Mouse (Mus musculus): ENCODE results near the gene C1d. TPM values are rescaled to one million over a fixed set of nuclear protein-coding genes. Genes with fewer than 3 reads are reported as not detected.
A peak's percentile ranks its signal among the peaks of the same experiment; 100 is the strongest.
"Not testable (repeated sequence)": the region's sequence is repeated elsewhere in the genome, so short reads cannot be mapped to it uniquely, and the experiment has no call there.

Gene C1d
- polyA plus RNA-seq, 1 experiment, result 39.7 TPM

DNA sequence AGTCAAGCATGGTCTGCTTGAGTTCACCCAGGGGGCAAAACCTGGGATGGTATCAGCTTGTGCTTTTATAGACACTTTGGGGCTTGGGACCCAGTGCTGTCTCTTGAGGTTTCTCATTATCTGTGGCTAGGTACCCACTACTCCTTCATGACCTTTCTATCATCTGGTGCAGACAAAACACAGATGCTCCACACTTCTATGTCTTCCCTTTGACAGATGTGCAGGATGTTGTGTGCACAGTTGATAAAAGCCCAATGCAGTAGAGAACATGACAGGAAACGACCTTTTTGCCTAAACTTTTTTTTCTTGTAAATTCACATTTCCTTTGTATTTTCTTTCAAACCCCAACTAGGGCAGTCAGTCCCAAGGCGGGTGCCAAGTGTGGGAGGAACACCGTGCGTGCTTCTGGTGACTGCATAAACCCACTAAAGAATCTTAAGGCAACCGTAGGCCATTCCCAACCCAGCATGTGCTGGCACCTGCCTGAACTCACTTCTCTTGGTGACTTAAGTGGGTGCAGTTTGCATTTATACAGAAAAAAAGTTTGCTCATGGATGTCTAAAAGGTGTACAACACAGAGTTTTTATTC lies 20.8 kb upstream of the C1d start:
- Histone ChIP-seq H3K4me1 (ENCODE audit: control insufficient read depth, insufficient read depth, low read length) (no peaks in the 10 kb centered on the region), H3K36me3 (ENCODE audit: control insufficient read depth, insufficient read depth, low read length) (no peaks in the 10 kb centered on the region; the same call in none of the 2 replicates), H3K27me3 (replicated peaks; ENCODE audit: control insufficient read depth, insufficient read depth, low read length) (no peaks in the 10 kb centered on the region), H3K27ac (ENCODE audit: insufficient read depth, low read depth, low read length) (no peak overlapping the region), H3K4me3 (ENCODE audit: insufficient read depth, low read depth, low read length) (no peak overlapping the region)
- 69% methylated on average over 5 of the region's 5 CpGs for WGBS
- no peak for TF ChIP-seq POLR2A (IDR thresholded peaks at IDR 0.05; ENCODE audit: low read depth, low read length)
- no peak for TF ChIP-seq CTCF (conservative IDR thresholded peaks at IDR 0.05; ENCODE audit: insufficient read depth, insufficient read length, low read depth, low read length)
- no peak for DNase-seq

GRCm38 (mm10) chr11:17238598-17238997 lies 18.8 kb upstream of the C1d start:
- not testable (repeated sequence) for H3K4me3 ChIP-seq (ENCODE audit: insufficient read depth, low read depth, low read length); DNase-seq; H3K36me3 ChIP-seq (ENCODE audit: control insufficient read depth, insufficient read depth, low read length); H3K27ac ChIP-seq (ENCODE audit: insufficient read depth, low read depth, low read length); H3K4me1 ChIP-seq (ENCODE audit: control insufficient read depth, insufficient read depth, low read length); H3K27me3 ChIP-seq (replicated peaks; ENCODE audit: control insufficient read depth, insufficient read depth, low read length)
- WGBS, result 91% methylated on average over 5 of the region's 5 CpGs

- TF ChIP-seq CTCF (conservative IDR thresholded peaks at IDR 0.05; ENCODE audit: insufficient read depth, insufficient read length, low read depth, low read length) (no peak), POLR2A (IDR thresholded peaks at IDR 0.05; ENCODE audit: low read depth, low read length) (no peak)
- H3K4me3 ChIP-seq (ENCODE audit: insufficient read depth, low read depth, low read length), result no peak overlapping the region
These were observed 8.7 kb upstream of the C1d start for GRCm38 (mm10) chr11:17248715-17249114.

GRCm38 (mm10) chr11:17256813-17257365 lies 490 bp upstream of the C1d start:
- WGBS, result 60% methylated on average over 8 of the region's 8 CpGs

More at GRCm38 (mm10) chr11:17248715-17249114, 8.7 kb upstream of the C1d start:
- H3K27ac ChIP-seq (ENCODE audit: insufficient read depth, low read depth, low read length), result no peak overlapping the region
- H3K27me3 ChIP-seq (replicated peaks; ENCODE audit: control insufficient read depth, insufficient read depth, low read length), result no peaks in the 10 kb centered on the region
- DNase-seq, result no peak
- H3K4me1 ChIP-seq (ENCODE audit: control insufficient read depth, insufficient read depth, low read length), result peaks cover 3% of the 10 kb centered on the region; the same call in 1 of the 2 replicates
- H3K36me3 ChIP-seq (ENCODE audit: control insufficient read depth, insufficient read depth, low read length), result no peaks in the 10 kb centered on the region; the same call in 1 of the 2 replicates

DNA sequence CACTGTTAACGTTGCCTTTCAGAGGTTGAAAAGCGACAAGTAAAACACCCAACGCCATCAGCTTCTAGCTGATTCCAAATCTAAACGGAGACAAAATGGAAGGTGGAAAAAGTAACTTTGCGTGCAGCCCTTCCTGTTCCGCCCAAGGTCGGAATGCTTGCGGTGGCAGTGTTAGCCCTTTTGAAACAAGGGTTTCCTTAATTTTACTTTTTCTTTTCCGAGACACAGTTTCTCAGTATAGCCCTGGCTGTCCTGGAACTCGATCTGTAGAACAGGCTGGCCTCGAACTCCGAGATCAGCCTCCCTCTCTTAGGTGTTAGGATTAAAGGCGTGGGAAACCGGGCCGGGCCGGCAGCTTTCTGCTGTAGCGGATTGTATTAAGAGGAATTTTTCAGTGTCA lies 482 bp downstream of the C1d start:
- peak overlapping the region; percentile 93 for H3K27ac ChIP-seq (ENCODE audit: insufficient read depth, low read depth, low read length)
- WGBS, result under 1% methylated on average over 17 of the region's 17 CpGs
- TF ChIP-seq POLR2A (IDR thresholded peaks at IDR 0.05; ENCODE audit: low read depth, low read length) (no peak), CTCF (conservative IDR thresholded peaks at IDR 0.05; ENCODE audit: insufficient read depth, insufficient read length, low read depth, low read length) (no peak)
- peak overlapping the region; percentile 90 for H3K4me3 ChIP-seq (ENCODE audit: insufficient read depth, low read depth, low read length)
- no peaks in the 10 kb centered on the region for H3K36me3 ChIP-seq (ENCODE audit: control insufficient read depth, insufficient read depth, low read length)
- H3K27me3 ChIP-seq (replicated peaks; ENCODE audit: control insufficient read depth, insufficient read depth, low read length), result no peaks in the 10 kb centered on the region
- peak; percentile 46 for DNase-seq
- no peaks in the 10 kb centered on the region for H3K4me1 ChIP-seq (ENCODE audit: control insufficient read depth, insufficient read depth, low read length)

More at GRCm38 (mm10) chr11:17256813-17257365, 490 bp upstream of the C1d start:
- H3K4me1 ChIP-seq (ENCODE audit: control insufficient read depth, insufficient read depth, low read length), result no peaks in the 10 kb centered on the region
- no peak for DNase-seq
- no peaks in the 10 kb centered on the region for H3K36me3 ChIP-seq (ENCODE audit: control insufficient read depth, insufficient read depth, low read length)
- peak overlapping the region; percentile 12; the same call in 1 of the 2 replicates for H3K4me3 ChIP-seq (ENCODE audit: insufficient read depth, low read depth, low read length)
- no peak for TF ChIP-seq CTCF (conservative IDR thresholded peaks at IDR 0.05; ENCODE audit: insufficient read depth, insufficient read length, low read depth, low read length)
- TF ChIP-seq POLR2A (IDR thresholded peaks at IDR 0.05; ENCODE audit: low read depth, low read length), result no peak
- H3K27me3 ChIP-seq (replicated peaks; ENCODE audit: control insufficient read depth, insufficient read depth, low read length), result no peaks in the 10 kb centered on the region
- no peak overlapping the region for H3K27ac ChIP-seq (ENCODE audit: insufficient read depth, low read depth, low read length)

DNA sequence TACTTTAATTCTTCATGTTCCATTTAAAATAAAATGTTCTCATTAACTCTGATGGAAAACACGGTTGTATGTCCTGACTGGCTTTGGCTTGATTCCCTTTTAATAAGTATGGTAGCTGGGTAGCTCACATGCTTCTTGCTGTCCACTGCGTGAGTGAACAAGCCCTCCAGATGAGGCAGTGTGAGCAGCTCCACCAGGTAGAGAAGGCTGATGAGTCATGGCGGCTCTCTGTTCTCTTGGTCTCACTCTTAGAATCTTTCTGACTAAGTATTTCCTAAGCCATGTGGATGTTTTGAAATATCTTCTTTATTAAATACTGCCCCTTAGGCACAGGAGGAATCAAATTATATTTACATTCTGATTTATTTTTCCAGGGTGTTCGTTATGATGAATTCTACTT lies 9.8 kb downstream of the C1d start:
- no peak overlapping the region for H3K27ac ChIP-seq (ENCODE audit: insufficient read depth, low read depth, low read length)
- no peaks in the 10 kb centered on the region for H3K4me1 ChIP-seq (ENCODE audit: control insufficient read depth, insufficient read depth, low read length)
- TF ChIP-seq POLR2A (IDR thresholded peaks at IDR 0.05; ENCODE audit: low read depth, low read length), result no peak
- no peak for TF ChIP-seq CTCF (conservative IDR thresholded peaks at IDR 0.05; ENCODE audit: insufficient read depth, insufficient read length, low read depth, low read length)
- no peaks in the 10 kb centered on the region for H3K36me3 ChIP-seq (ENCODE audit: control insufficient read depth, insufficient read depth, low read length)
- 90% methylated on average over 4 of the region's 4 CpGs for WGBS
- DNase-seq, result no peak
- no peaks in the 10 kb centered on the region for H3K27me3 ChIP-seq (replicated peaks; ENCODE audit: control insufficient read depth, insufficient read depth, low read length)
- H3K4me3 ChIP-seq (ENCODE audit: insufficient read depth, low read depth, low read length), result no peak overlapping the region

DNA sequence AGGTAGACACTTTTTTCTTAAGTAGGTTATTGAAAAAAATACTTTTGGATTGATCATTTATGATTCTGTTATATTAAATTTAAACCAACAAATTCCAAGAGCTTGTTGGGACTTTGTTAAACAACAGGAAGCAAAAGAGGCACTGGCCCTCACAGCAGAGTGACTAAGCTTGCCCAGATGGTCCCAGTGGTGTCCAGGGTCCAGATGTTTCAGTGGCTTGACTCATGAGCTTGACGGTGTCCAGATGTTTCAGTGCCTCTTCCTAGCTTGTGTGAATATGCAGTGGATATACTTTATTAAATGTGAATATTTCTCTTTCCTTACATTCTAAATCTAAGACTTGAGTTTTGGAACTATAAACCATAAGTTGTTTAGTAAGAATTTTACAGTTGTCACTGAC lies 11.4 kb downstream of the C1d start:
- TF ChIP-seq CTCF (conservative IDR thresholded peaks at IDR 0.05; ENCODE audit: insufficient read depth, insufficient read length, low read depth, low read length) (no peak), POLR2A (IDR thresholded peaks at IDR 0.05; ENCODE audit: low read depth, low read length) (no peak)
- no peaks in the 10 kb centered on the region for H3K27me3 ChIP-seq (replicated peaks; ENCODE audit: control insufficient read depth, insufficient read depth, low read length)
- no peaks in the 10 kb centered on the region for H3K36me3 ChIP-seq (ENCODE audit: control insufficient read depth, insufficient read depth, low read length)
- WGBS, result 94% methylated on average over 1 of the region's 1 CpGs
- H3K4me1 ChIP-seq (ENCODE audit: control insufficient read depth, insufficient read depth, low read length), result no peaks in the 10 kb centered on the region
- no peak for DNase-seq
- no peak overlapping the region for H3K4me3 ChIP-seq (ENCODE audit: insufficient read depth, low read depth, low read length)
- no peak overlapping the region for H3K27ac ChIP-seq (ENCODE audit: insufficient read depth, low read depth, low read length)
